Mouse (Mus musculus): Measurements from ENCODE around the gene Wdpcp. TPM values are rescaled to one million over a fixed set of nuclear protein-coding genes. Genes with fewer than 3 reads are reported as not detected.

Gene Wdpcp
- polyA plus RNA-seq, 1 experiment from 2014 or later: 9.3 TPM

- 77% methylated on average over 2 of the region's 2 CpGs for WGBS
- H3K9ac ChIP-seq: no peak overlapping the region
- H3K4me2 ChIP-seq (replicated peaks): no peak overlapping the region
- no peak overlapping the region for H3K27ac ChIP-seq
- H3K36me3 ChIP-seq: no peaks in the 10 kb centered on the region
- no peaks in the 10 kb centered on the region for H3K4me1 ChIP-seq
- no peaks in the 10 kb centered on the region for H3K9me3 ChIP-seq
- H3K27me3 ChIP-seq: no peaks in the 10 kb centered on the region
- H3K4me3 ChIP-seq: no peak overlapping the region
- ATAC-seq (ENCODE audit: low FRiP score, low read depth): no peak
Observed at GRCm38 (mm10) chr11:21690730-21691129, 118.7 kb downstream of the Wdpcp start.

GRCm38 (mm10) chr11:21694087-21694486 lies 122.1 kb downstream of the Wdpcp start:
- H3K4me1 ChIP-seq: no peaks in the 10 kb centered on the region
- WGBS: 91% methylated on average over 6 of the region's 6 CpGs

GRCm38 (mm10) chr11:21697642-21698041 lies 125.6 kb downstream of the Wdpcp start:
- no peak overlapping the region for H3K4me3 ChIP-seq
- H3K27me3 ChIP-seq: no peaks in the 10 kb centered on the region
- no peak overlapping the region for H3K27ac ChIP-seq
- H3K4me1 ChIP-seq: no peaks in the 10 kb centered on the region
- H3K4me2 ChIP-seq (replicated peaks): no peak overlapping the region
- H3K9me3 ChIP-seq: no peaks in the 10 kb centered on the region
- no peak overlapping the region for H3K9ac ChIP-seq
- ATAC-seq (ENCODE audit: low FRiP score, low read depth): no peak
- H3K36me3 ChIP-seq: no peaks in the 10 kb centered on the region
- WGBS: 61% methylated on average over 3 of the region's 3 CpGs

More at GRCm38 (mm10) chr11:21694087-21694486, 122.1 kb downstream of the Wdpcp start:
- ATAC-seq (ENCODE audit: low FRiP score, low read depth): no peak
- Histone ChIP-seq H3K36me3 (no peaks in the 10 kb centered on the region), H3K27ac (no peak overlapping the region), H3K27me3 (no peaks in the 10 kb centered on the region), H3K9ac (no peak overlapping the region), H3K4me3 (no peak overlapping the region), H3K9me3 (no peaks in the 10 kb centered on the region), H3K4me2 (replicated peaks) (no peak overlapping the region)

GRCm38 (mm10) chr11:21713508-21713907 lies 141.5 kb downstream of the Wdpcp start:
- H3K4me3 ChIP-seq: no peak overlapping the region
- no peaks in the 10 kb centered on the region for H3K9me3 ChIP-seq
- H3K27me3 ChIP-seq: no peaks in the 10 kb centered on the region
- H3K36me3 ChIP-seq: peaks cover 4% of the 10 kb centered on the region; the same call in 1 of the 2 replicates
- H3K27ac ChIP-seq: no peak overlapping the region
- H3K4me2 ChIP-seq (replicated peaks): no peak overlapping the region
- H3K4me1 ChIP-seq: no peaks in the 10 kb centered on the region
- H3K9ac ChIP-seq: no peak overlapping the region
- no peak for ATAC-seq (ENCODE audit: low FRiP score, low read depth)

- no peaks in the 10 kb centered on the region for H3K27me3 ChIP-seq
- no peak overlapping the region for H3K4me2 ChIP-seq (replicated peaks)
- ATAC-seq (ENCODE audit: low FRiP score, low read depth): no peak
- H3K4me1 ChIP-seq: no peaks in the 10 kb centered on the region
- 86% methylated on average over 1 of the region's 1 CpGs for WGBS
- no peak overlapping the region for H3K9ac ChIP-seq
- H3K36me3 ChIP-seq: peaks cover 4% of the 10 kb centered on the region; the same call in 1 of the 2 replicates
- no peak overlapping the region for H3K4me3 ChIP-seq
- H3K27ac ChIP-seq: no peak overlapping the region
- H3K9me3 ChIP-seq: no peaks in the 10 kb centered on the region
Observed at GRCm38 (mm10) chr11:21714065-21714464, 142.0 kb downstream of the Wdpcp start.

GRCm38 (mm10) chr11:21726329-21726728 lies 154.3 kb downstream of the Wdpcp start:
- WGBS: 81% methylated on average over 1 of the region's 1 CpGs
- Histone ChIP-seq H3K36me3 (no peaks in the 10 kb centered on the region), H3K27me3 (no peaks in the 10 kb centered on the region), H3K9ac (no peak overlapping the region), H3K4me1 (no peaks in the 10 kb centered on the region), H3K27ac (no peak overlapping the region), H3K4me3 (no peak overlapping the region), H3K9me3 (no peaks in the 10 kb centered on the region), H3K4me2 (replicated peaks) (no peak overlapping the region)
- ATAC-seq (ENCODE audit: low FRiP score, low read depth): no peak

GRCm38 (mm10) chr11:21729056-21729455 lies 157.0 kb downstream of the Wdpcp start:
- 59% methylated on average over 5 of the region's 5 CpGs for WGBS
- no peaks in the 10 kb centered on the region for H3K4me1 ChIP-seq
- H3K4me2 ChIP-seq (replicated peaks): no peak overlapping the region
- ATAC-seq (ENCODE audit: low FRiP score, low read depth): no peak
- H3K27me3 ChIP-seq: no peaks in the 10 kb centered on the region
- no peaks in the 10 kb centered on the region for H3K9me3 ChIP-seq
- H3K4me3 ChIP-seq: no peak overlapping the region
- no peaks in the 10 kb centered on the region for H3K36me3 ChIP-seq
- H3K27ac ChIP-seq: no peak overlapping the region
- no peak overlapping the region for H3K9ac ChIP-seq

- WGBS: 87% methylated on average over 6 of the region's 6 CpGs
- no peak for ATAC-seq (ENCODE audit: low FRiP score, low read depth)
Observed at GRCm38 (mm10) chr11:21729961-21730360, 157.9 kb downstream of the Wdpcp start.

GRCm38 (mm10) chr11:21735272-21735671 lies 163.2 kb downstream of the Wdpcp start:
- Histone ChIP-seq H3K36me3 (no peaks in the 10 kb centered on the region), H3K4me3 (no peak overlapping the region), H3K4me1 (no peaks in the 10 kb centered on the region), H3K27me3 (no peaks in the 10 kb centered on the region), H3K4me2 (replicated peaks) (no peak overlapping the region), H3K9ac (no peak overlapping the region), H3K27ac (no peak overlapping the region), H3K9me3 (no peaks in the 10 kb centered on the region)
- ATAC-seq (ENCODE audit: low FRiP score, low read depth): no peak
- WGBS: 68% methylated on average over 6 of the region's 6 CpGs

More at GRCm38 (mm10) chr11:21729961-21730360, 157.9 kb downstream of the Wdpcp start:
- Histone ChIP-seq H3K4me3 (no peak overlapping the region), H3K9ac (no peak overlapping the region), H3K27me3 (no peaks in the 10 kb centered on the region), H3K4me2 (replicated peaks) (no peak overlapping the region), H3K36me3 (no peaks in the 10 kb centered on the region), H3K9me3 (no peaks in the 10 kb centered on the region), H3K4me1 (no peaks in the 10 kb centered on the region), H3K27ac (no peak overlapping the region)

- H3K27me3 ChIP-seq: no peaks in the 10 kb centered on the region
- no peaks in the 10 kb centered on the region for H3K9me3 ChIP-seq
- no peak overlapping the region for H3K4me3 ChIP-seq
- 77% methylated on average over 4 of the region's 4 CpGs for WGBS
- H3K4me1 ChIP-seq: peaks cover 9% of the 10 kb centered on the region; the same call in 1 of the 2 replicates
- ATAC-seq (ENCODE audit: low FRiP score, low read depth): no peak
- H3K36me3 ChIP-seq: no peaks in the 10 kb centered on the region
- no peak overlapping the region for H3K27ac ChIP-seq
- no peak overlapping the region for H3K4me2 ChIP-seq (replicated peaks)
- H3K9ac ChIP-seq: no peak overlapping the region
Observed at GRCm38 (mm10) chr11:21749487-21749886, 177.5 kb downstream of the Wdpcp start.

GRCm38 (mm10) chr11:21763201-21763600 lies 191.2 kb downstream of the Wdpcp start:
- Histone ChIP-seq H3K4me1 (no peaks in the 10 kb centered on the region), H3K27ac (no peak overlapping the region), H3K36me3 (no peaks in the 10 kb centered on the region), H3K9me3 (peaks cover 6% of the 10 kb centered on the region; the same call in 1 of the 2 replicates), H3K4me3 (no peak overlapping the region), H3K27me3 (no peaks in the 10 kb centered on the region), H3K9ac (no peak overlapping the region), H3K4me2 (replicated peaks) (no peak overlapping the region)
- 88% methylated on average over 4 of the region's 4 CpGs for WGBS
- ATAC-seq (ENCODE audit: low FRiP score, low read depth): no peak

- 94% methylated on average over 3 of the region's 3 CpGs for WGBS
- Histone ChIP-seq H3K27ac (no peak overlapping the region), H3K27me3 (no peaks in the 10 kb centered on the region), H3K4me2 (replicated peaks) (no peak overlapping the region), H3K4me1 (no peaks in the 10 kb centered on the region), H3K9me3 (0 out of 2 replicates have a peak, but pooled peaks cover 4% of the 10 kb centered on the region), H3K36me3 (no peaks in the 10 kb centered on the region), H3K4me3 (no peak overlapping the region), H3K9ac (no peak overlapping the region)
- ATAC-seq (ENCODE audit: low FRiP score, low read depth): no peak
Observed at GRCm38 (mm10) chr11:21788831-21789230, 216.8 kb downstream of the Wdpcp start.

GRCm38 (mm10) chr11:21824941-21825340 lies 252.9 kb downstream of the Wdpcp start:
- H3K27ac ChIP-seq: no peak overlapping the region
- no peaks in the 10 kb centered on the region for H3K36me3 ChIP-seq
- WGBS: 93% methylated on average over 3 of the region's 3 CpGs
- no peak for ATAC-seq (ENCODE audit: low FRiP score, low read depth)
- H3K9ac ChIP-seq: no peak overlapping the region
- no peaks in the 10 kb centered on the region for H3K9me3 ChIP-seq
- no peaks in the 10 kb centered on the region for H3K4me1 ChIP-seq
- no peak overlapping the region for H3K4me3 ChIP-seq
- no peak overlapping the region for H3K4me2 ChIP-seq (replicated peaks)
- no peaks in the 10 kb centered on the region for H3K27me3 ChIP-seq

Measured in limb, embryonic 13.5 days (tissue).